Mouse (Mus musculus) urinary bladder, adult 2 months (tissue): ENCODE measurements around the gene Shank2. TPM values are rescaled to one million over a fixed set of nuclear protein-coding genes. Genes with fewer than 3 reads are reported as not detected.

ENCODE experiments used
- DNase-seq: peaks from one replicate; pipeline ENCODE4 v3.0.0; 2022; ENCODE audit warnings: low spot score
- polyA plus RNA-seq: library from polyadenylated mRNA; depleted of rRNA; stranded (reverse); fragments of >200 nt; gene quantifications from 2 replicates; pipeline ENCODE4 v1.2.3, GENCODE M21; 2012; rRNA removed

The Shank2 gene
- 5.4 and 6.9 TPM in 2 replicates for polyA plus RNA-seq

- no peak for DNase-seq
These were observed at the start of gene Shank2 for GRCm38 (mm10) chr7:144001628-144002027. Shank2 (plus strand) TSS chr7:144001928.

GRCm38 (mm10) chr7:143952130-143952529, 49.6 kb upstream of the Shank2 start:
- DNase-seq: no peak

GRCm38 (mm10) chr7:143956575-143957295, 45.0 kb upstream of the Shank2 start:
- DNase-seq: peak; percentile 36

GRCm38 (mm10) chr7:143958030-143958565, 43.6 kb upstream of the Shank2 start:
- DNase-seq: no peak

GRCm38 (mm10) chr7:143963813-143964212, 37.9 kb upstream of the Shank2 start:
- DNase-seq: no peak

- no peak for DNase-seq
These were observed 35.1 kb upstream of the Shank2 start for GRCm38 (mm10) chr7:143966621-143967020.

GRCm38 (mm10) chr7:143977491-143977830, 24.3 kb upstream of the Shank2 start:
- DNase-seq: no peak

- peak; percentile 34 for DNase-seq
These were observed 23.7 kb upstream of the Shank2 start for GRCm38 (mm10) chr7:143977831-143978682.

- DNase-seq: peak; percentile 61
These were observed 22.9 kb upstream of the Shank2 start for GRCm38 (mm10) chr7:143978741-143979371.

- no peak for DNase-seq
These were observed 21.7 kb upstream of the Shank2 start for GRCm38 (mm10) chr7:143979986-143980385.

GRCm38 (mm10) chr7:143986281-143986680, 15.4 kb upstream of the Shank2 start:
- DNase-seq: no peak

- DNase-seq: no peak
These were observed 10.6 kb upstream of the Shank2 start for GRCm38 (mm10) chr7:143991160-143991559.

GRCm38 (mm10) chr7:143999073-143999472, 2.7 kb upstream of the Shank2 start:
- DNase-seq: no peak

- DNase-seq: no peak
These were observed 1.7 kb downstream of the Shank2 start for GRCm38 (mm10) chr7:144003471-144003870.

- no peak for DNase-seq
These were observed 6.4 kb downstream of the Shank2 start for GRCm38 (mm10) chr7:144008079-144008478.

- no peak for DNase-seq
These were observed 7.3 kb downstream of the Shank2 start for GRCm38 (mm10) chr7:144008985-144009384.

GRCm38 (mm10) chr7:144014485-144014884, 12.8 kb downstream of the Shank2 start:
- DNase-seq: no peak

GRCm38 (mm10) chr7:144021801-144022200, 20.1 kb downstream of the Shank2 start:
- no peak for DNase-seq

- no peak for DNase-seq
These were observed 21.0 kb downstream of the Shank2 start for GRCm38 (mm10) chr7:144022682-144023081.

- DNase-seq: no peak
These were observed 21.8 kb downstream of the Shank2 start for GRCm38 (mm10) chr7:144023561-144023960.

GRCm38 (mm10) chr7:144026024-144026752, 24.5 kb downstream of the Shank2 start:
- DNase-seq: no peak

GRCm38 (mm10) chr7:144029246-144029645, 27.5 kb downstream of the Shank2 start:
- no peak for DNase-seq
